Mouse (Mus musculus): ENCODE data around the gene Hmga1b.
"Not testable (repeated sequence)": the region's sequence is repeated elsewhere in the genome, so short reads cannot be mapped to it uniquely, and the experiment has no call there.

Hmga1b gene

GRCm38 (mm10) chr11:120784064-120784791, 21.6 kb downstream of the Hmga1b start, which contains the start of the genes Rfng and Gps1:
Gene Rfng, minus strand, starts transcription at chr11:120784207.
Gene Gps1, plus strand, starts transcription at chr11:120784272.
- DNase-seq (ENCODE audit: low read depth, low spot score): peak; percentile 65

DNA sequence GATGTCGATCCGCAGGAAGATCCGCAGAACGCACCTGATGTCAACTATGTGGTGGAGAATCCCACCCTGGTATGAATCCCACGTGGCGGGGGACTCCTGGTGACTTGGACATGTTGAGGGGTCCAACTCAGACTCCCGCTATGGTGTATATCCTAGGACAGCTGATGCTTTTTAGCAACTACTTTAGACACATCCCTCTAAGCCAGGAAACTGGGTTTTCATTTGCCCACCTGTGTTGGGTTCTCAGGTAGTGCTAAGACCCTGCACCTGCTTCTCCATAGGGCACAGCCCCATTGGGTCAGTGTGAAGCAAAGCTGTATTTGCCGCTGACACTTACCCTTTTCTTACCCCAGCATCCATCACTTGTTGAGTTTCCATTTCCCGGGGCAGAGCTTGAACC, 22.6 kb downstream of the Hmga1b start:
- no peak for DNase-seq (ENCODE audit: low read depth, low spot score)

- not testable (repeated sequence) for DNase-seq (ENCODE audit: low read depth, low spot score)
Measured at GRCm38 (mm10) chr11:120788460-120788859, 25.9 kb downstream of the Hmga1b start.

- DNase-seq (ENCODE audit: low read depth, low spot score): no peak
Measured at GRCm38 (mm10) chr11:120789355-120789754, 26.8 kb downstream of the Hmga1b start.

DNA sequence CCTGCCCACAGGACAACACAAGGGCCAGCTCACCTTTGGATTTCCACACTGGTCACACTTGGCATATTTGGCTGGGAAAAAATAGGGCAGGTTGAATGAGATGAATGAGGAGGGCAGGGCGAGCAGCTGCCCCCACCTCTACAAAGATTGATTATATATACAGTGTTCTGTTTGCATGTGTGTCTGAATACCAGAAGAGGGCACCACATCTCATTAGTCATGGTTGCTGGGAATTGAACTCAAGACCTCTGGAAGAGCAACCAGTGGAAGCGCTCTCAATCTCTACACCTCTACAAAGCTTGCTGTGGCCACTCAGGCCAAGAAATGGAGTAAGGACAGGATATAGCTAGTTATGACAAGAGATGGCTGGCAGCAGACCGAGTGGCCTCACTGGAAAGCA, 27.2 kb downstream of the Hmga1b start:
- no peak for DNase-seq (ENCODE audit: low read depth, low spot score)

DNA sequence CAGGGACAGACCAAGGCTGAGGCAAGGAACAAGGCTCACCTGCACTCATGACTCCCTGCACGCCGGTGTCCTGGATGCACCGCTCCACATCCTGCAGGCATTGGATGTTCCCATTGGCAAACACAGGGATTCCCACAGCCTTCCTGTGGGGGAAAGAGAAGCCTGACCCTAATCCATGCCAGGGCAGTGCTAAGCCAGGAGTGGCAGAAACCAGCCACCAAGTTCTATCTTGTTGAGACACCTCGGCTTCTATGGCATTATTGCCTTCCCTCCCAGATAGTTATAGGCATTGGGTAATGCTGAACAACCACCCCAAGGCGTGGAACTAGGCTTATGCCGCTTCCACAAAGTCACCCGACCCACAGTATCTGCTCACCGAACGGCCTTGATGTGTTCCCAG, 30.1 kb downstream of the Hmga1b start:
- DNase-seq (ENCODE audit: low read depth, low spot score): no peak

GRCm38 (mm10) chr11:120795756-120796613, 33.4 kb downstream of the Hmga1b start, which contains the start of gene Dus1l:
Gene Dus1l, minus strand, starts transcription at chr11:120796403.
- peak; percentile 98 for DNase-seq (ENCODE audit: low read depth, low spot score)

- no peak for DNase-seq (ENCODE audit: low read depth, low spot score)
Measured at GRCm38 (mm10) chr11:120796614-120796946, 34.0 kb downstream of the Hmga1b start.

- no peak for DNase-seq (ENCODE audit: low read depth, low spot score)
Measured at GRCm38 (mm10) chr11:120798244-120798643, 35.6 kb downstream of the Hmga1b start.

- DNase-seq (ENCODE audit: low read depth, low spot score): no peak
Measured at GRCm38 (mm10) chr11:120799316-120799890, 36.8 kb downstream of the Hmga1b start.

- DNase-seq (ENCODE audit: low read depth, low spot score): peak; percentile 93
Measured at GRCm38 (mm10) chr11:120800061-120800904, 37.7 kb downstream of the Hmga1b start.

DNA sequence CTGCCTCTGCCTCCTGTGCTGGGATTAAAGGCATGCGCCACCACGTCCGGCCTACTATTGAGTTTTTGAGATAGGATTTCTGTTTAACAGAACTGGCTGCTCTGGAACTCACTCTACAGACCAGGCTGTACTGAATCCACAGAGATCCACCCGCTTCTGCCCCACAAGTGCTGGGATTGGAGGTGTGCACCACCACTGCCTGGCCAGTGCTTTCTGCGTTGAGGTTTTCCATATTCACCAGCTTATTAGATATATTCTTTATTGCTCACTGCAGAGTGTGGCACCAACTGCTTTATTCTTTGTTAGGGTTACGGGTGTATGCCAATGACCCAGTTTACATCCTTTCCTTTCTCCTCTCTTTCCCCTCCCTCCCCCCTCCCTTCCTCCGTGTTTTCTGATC, 41.7 kb downstream of the Hmga1b start:
- no peak for DNase-seq (ENCODE audit: low read depth, low spot score)

GRCm38 (mm10) chr11:120804769-120805168, 42.2 kb downstream of the Hmga1b start:
- DNase-seq (ENCODE audit: low read depth, low spot score): no peak

- no peak for DNase-seq (ENCODE audit: low read depth, low spot score)
Measured at GRCm38 (mm10) chr11:120805375-120806298, 43.0 kb downstream of the Hmga1b start.

- no peak for DNase-seq (ENCODE audit: low read depth, low spot score)
Measured at GRCm38 (mm10) chr11:120808010-120808409, 45.4 kb downstream of the Hmga1b start.

GRCm38 (mm10) chr11:120812068-120812467, 49.5 kb downstream of the Hmga1b start:
- no peak for DNase-seq (ENCODE audit: low read depth, low spot score)
